Mouse (Mus musculus) kidney, postnatal 0 days (tissue): Measurements from ENCODE around the gene Grm4. TPM values are rescaled to one million over a fixed set of nuclear protein-coding genes. Genes with fewer than 3 reads are reported as not detected.

Experiments
- ATAC-seq: fragments of 200-750 bp; cut with Nextera tagmentation; replicated peaks from 2 replicates; pipeline ENCODE4 v1.8.0; 2017; ENCODE audit warnings: low read depth, moderate number of reproducible peaks, moderate TSS enrichment, moderate library complexity; ENCODE audit not compliant: low FRiP score
- DNase-seq: peaks from one replicate; pipeline ENCODE4 v3.0.0-alpha.2; 2016; ENCODE audit warnings: low spot score
- H3K27ac ChIP-seq: fragments of 300-500 bp; sonication (generic); 2 replicates; pipeline ENCODE4 v1.5.1; 2014; ENCODE audit warnings: mild to moderate bottlenecking
- H3K27me3 ChIP-seq: fragments of 300-500 bp; sonication (generic); 2 replicates; pipeline ENCODE4 v1.6.1; 2014; ENCODE audit warnings: low read length, mixed read lengths; ENCODE audit not compliant: insufficient read depth
- H3K36me3 ChIP-seq: fragments of 300-500 bp; sonication (generic); 2 replicates; pipeline ENCODE4 v1.6.1; 2014; ENCODE audit warnings: low read length, mixed read lengths; ENCODE audit not compliant: insufficient read depth
- H3K4me1 ChIP-seq: fragments of 300-500 bp; sonication (generic); replicated peaks from 2 replicates; pipeline ENCODE4 v1.6.1; 2014; ENCODE audit warnings: antibody characterized with exemption, low read length, mixed read lengths; ENCODE audit not compliant: insufficient read depth
- H3K4me2 ChIP-seq: fragments of 300-500 bp; sonication (generic); 2 replicates; pipeline ENCODE4 v1.6.1; 2014; ENCODE audit warnings: mild to moderate bottlenecking, low read length, moderate library complexity, mixed read lengths
- H3K4me3 ChIP-seq: fragments of 300-500 bp; sonication (generic); replicated peaks from 2 replicates; pipeline ENCODE4 v1.5.1; 2014; ENCODE audit warnings: low read depth, low read length
- H3K9ac ChIP-seq: fragments of 300-500 bp; sonication (generic); 2 replicates; pipeline ENCODE4 v1.6.1; 2014; ENCODE audit warnings: low read depth, low read length
- H3K9me3 ChIP-seq: fragments of 300-500 bp; sonication (generic); replicated peaks from 2 replicates; pipeline ENCODE4 v1.6.1; 2016; ENCODE audit warnings: low read length, inconsistent platforms, mixed read lengths
- CTCF ChIP-seq: IDR thresholded peaks from 2 replicates; pipeline ENCODE4 v1.5.1; 2016; ENCODE audit warnings: antibody characterized with exemption, low read depth, mild to moderate bottlenecking, moderate library complexity
- WGBS: fragments of 180-500 bp; shearing (Covaris S2); extraction: QIAGEN DNeasy Blood & Tissue Kit; methylation state at CpG from one replicate; pipeline ENCODE4 v1.1.7; 2014; 5-methylcytosine and 5-hydroxymethylcytosine counted together
- polyA plus RNA-seq: library from polyadenylated mRNA; unstranded; fragments of >200 nt; fragmentation: Nextera tagmentation; extraction: Ambion mirVana; gene quantifications from 2 replicates; pipeline ENCODE4 v1.2.1, GENCODE M21; 2015

Grm4 gene
- 1.1 and 1.3 TPM in 2 replicates for polyA plus RNA-seq

DNA sequence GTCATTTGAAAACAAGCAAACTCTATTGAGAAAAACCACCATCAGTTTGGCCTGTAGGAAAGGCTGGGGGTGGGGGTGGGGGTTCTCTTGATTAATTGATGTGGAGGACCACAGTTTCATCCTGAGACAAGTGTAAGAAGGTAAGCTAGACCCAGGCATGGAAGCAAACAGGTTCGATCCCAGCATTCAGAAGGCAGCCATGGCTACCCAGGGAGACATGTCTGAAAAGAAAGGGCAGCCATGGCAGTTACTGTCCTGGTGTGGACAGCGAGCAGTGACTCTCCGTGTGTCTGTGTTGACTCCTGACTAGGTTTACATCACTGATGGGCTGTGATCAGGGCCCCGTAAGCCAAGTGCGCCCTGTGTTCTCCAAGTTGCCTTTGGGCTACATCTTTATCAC is at the start of gene Grm4:
TSS of gene Grm4 (minus strand) at position 101 of the 400 bp plus-strand sequence.
- H3K9ac ChIP-seq = no peak within 1 kb of the TSS
- peaks cover 29% of the 10 kb centered on the region for H3K27me3 ChIP-seq
- no peaks in the 10 kb centered on the region for H3K9me3 ChIP-seq
- no peak for TF ChIP-seq CTCF
- H3K36me3 ChIP-seq = no peaks in the 10 kb centered on the region
- H3K4me1 ChIP-seq = no peaks in the 10 kb centered on the region
- DNase-seq (no peak), ATAC-seq (no peak)
- H3K4me2 ChIP-seq = no peak within 1 kb of the TSS
- WGBS = 71% methylated on average over 5 of the region's 5 CpGs
- no peak within 1 kb of the TSS for H3K27ac ChIP-seq
- H3K4me3 ChIP-seq = no peak within 1 kb of the TSS

DNA sequence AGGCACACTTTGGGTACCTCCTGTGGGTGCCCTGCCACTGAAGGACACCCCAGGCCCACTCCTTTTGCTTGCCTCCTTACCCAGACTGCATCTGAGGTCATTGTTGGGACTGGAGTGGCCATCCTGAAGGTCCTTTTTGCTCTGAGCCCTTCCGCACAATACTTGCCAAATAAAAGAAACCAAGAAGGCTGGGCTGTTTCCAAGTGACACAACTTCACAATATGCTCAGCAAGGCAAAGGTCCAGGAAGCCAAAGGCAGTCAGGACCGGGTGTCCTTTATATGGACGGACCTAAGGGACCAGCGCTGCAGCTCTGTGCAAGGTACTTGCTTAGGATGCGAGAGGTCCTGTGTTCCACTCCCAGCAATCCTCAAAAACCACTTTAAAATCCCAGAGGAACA is 47.0 kb upstream of the Grm4 start:
- Histone ChIP-seq H3K9ac (no peak overlapping the region), H3K4me1 (peaks cover 8% of the 10 kb centered on the region; the same call in 1 of the 2 replicates), H3K9me3 (no peaks in the 10 kb centered on the region), H3K4me3 (no peak overlapping the region), H3K36me3 (no peaks in the 10 kb centered on the region; the same call in 1 of the 2 replicates), H3K27ac (no peak overlapping the region), H3K27me3 (no peaks in the 10 kb centered on the region), H3K4me2 (no peak overlapping the region)
- DNase-seq (no peak), ATAC-seq (no peak)
- no peak for TF ChIP-seq CTCF
- WGBS = 90% methylated on average over 5 of the region's 5 CpGs

- Histone ChIP-seq H3K4me1 (peaks cover 8% of the 10 kb centered on the region; the same call in 1 of the 2 replicates), H3K4me2 (peak overlapping the region; percentile 94), H3K9ac (peak overlapping the region; percentile 48; the same call in 1 of the 2 replicates), H3K4me3 (peak overlapping the region; percentile 52), H3K9me3 (no peaks in the 10 kb centered on the region), H3K27me3 (no peaks in the 10 kb centered on the region), H3K27ac (no peak overlapping the region), H3K36me3 (no peaks in the 10 kb centered on the region; the same call in 1 of the 2 replicates)
- no peak for DNase-seq
- 0% methylated on average over 13 of the region's 13 CpGs for WGBS
- ATAC-seq = no peak; the same call in 1 of the 2 replicates
- no peak for TF ChIP-seq CTCF
Observed at GRCm38 (mm10) chr17:27565942-27566267, 44.7 kb upstream of the Grm4 start.

GRCm38 (mm10) chr17:27565163-27565941 is 44.1 kb upstream of the Grm4 start, which contains the start of gene AI413582:
Gene AI413582, minus strand, starts transcription at chr17:27565756.
- WGBS = under 1% methylated on average over 57 of the region's 58 CpGs
- no peaks in the 10 kb centered on the region; the same call in 1 of the 2 replicates for H3K36me3 ChIP-seq

GRCm38 (mm10) chr17:27564391-27565162 is 43.4 kb upstream of the Grm4 start:
- no peak for ATAC-seq
- peak overlapping the region; percentile 64 for H3K9ac ChIP-seq
- H3K4me3 ChIP-seq = peak overlapping the region; percentile 52
- TF ChIP-seq CTCF = peak; percentile 53
- H3K27me3 ChIP-seq = no peaks in the 10 kb centered on the region
- no peak overlapping the region; the same call in 1 of the 2 replicates for H3K27ac ChIP-seq
- peak overlapping the region; percentile 94 for H3K4me2 ChIP-seq
- no peaks in the 10 kb centered on the region for H3K9me3 ChIP-seq
- H3K4me1 ChIP-seq = peaks cover 8% of the 10 kb centered on the region; the same call in 1 of the 2 replicates
- 17% methylated on average over 20 of the region's 20 CpGs for WGBS
- DNase-seq = no peak
- H3K36me3 ChIP-seq = no peaks in the 10 kb centered on the region; the same call in 1 of the 2 replicates

More at GRCm38 (mm10) chr17:27565163-27565941, 44.1 kb upstream of the Grm4 start, which contains the start of gene AI413582:
- DNase-seq = peak; percentile 96
- Histone ChIP-seq H3K4me2 (peak within 1 kb of the TSS; percentile 94), H3K9me3 (no peaks in the 10 kb centered on the region), H3K27ac (peak within 1 kb of the TSS; percentile 13; the same call in 1 of the 2 replicates), H3K4me1 (peaks cover 8% of the 10 kb centered on the region; the same call in 1 of the 2 replicates), H3K4me3 (peak within 1 kb of the TSS; percentile 52), H3K27me3 (no peaks in the 10 kb centered on the region), H3K9ac (peak within 1 kb of the TSS; percentile 64)
- TF ChIP-seq CTCF = peak; percentile 96
- ATAC-seq = peak; percentile 92

- DNase-seq = no peak
- Histone ChIP-seq H3K4me2 (no peak overlapping the region), H3K36me3 (no peaks in the 10 kb centered on the region; the same call in 1 of the 2 replicates), H3K4me1 (peaks cover 10% of the 10 kb centered on the region), H3K27ac (no peak overlapping the region), H3K9me3 (no peaks in the 10 kb centered on the region), H3K4me3 (no peak overlapping the region), H3K9ac (0 out of 2 replicates have a peak overlapping the region, but pooled peaks have one; percentile 31), H3K27me3 (no peaks in the 10 kb centered on the region)
- no peak for ATAC-seq
- no peak for TF ChIP-seq CTCF
- 49% methylated on average over 7 of the region's 7 CpGs for WGBS
Observed at GRCm38 (mm10) chr17:27563771-27564244, 42.6 kb upstream of the Grm4 start.
